Mouse (Mus musculus) layer of hippocampus, adult 9-11 months (tissue): ENCODE measurements around the gene Kmt2b.

Experiments
- DNase-seq: peaks from one replicate; pipeline ENCODE4 v3.0.0; 2022

Gene Kmt2b

GRCm38 (mm10) chr7:30533941-30534632 lies 54.4 kb downstream of the Kmt2b start:
- no peak for DNase-seq

GRCm38 (mm10) chr7:30532931-30533330 lies 55.6 kb downstream of the Kmt2b start:
- peak; percentile 57 for DNase-seq

GRCm38 (mm10) chr7:30531291-30531815 lies 57.2 kb downstream of the Kmt2b start:
- DNase-seq = peak; percentile 57

- DNase-seq = no peak
Observed at GRCm38 (mm10) chr7:30526981-30527380, 61.5 kb downstream of the Kmt2b start.

- DNase-seq = no peak
Observed at GRCm38 (mm10) chr7:30526399-30526798, 62.1 kb downstream of the Kmt2b start.

- DNase-seq = no peak
Observed at GRCm38 (mm10) chr7:30525954-30526353, 62.6 kb downstream of the Kmt2b start.

GRCm38 (mm10) chr7:30524487-30524886 lies 64.0 kb downstream of the Kmt2b start:
- no peak for DNase-seq

GRCm38 (mm10) chr7:30522871-30523270 lies 65.7 kb downstream of the Kmt2b start:
- DNase-seq = no peak

- no peak for DNase-seq
Observed at GRCm38 (mm10) chr7:30520856-30521255, 67.7 kb downstream of the Kmt2b start.

GRCm38 (mm10) chr7:30520396-30520795 lies 68.1 kb downstream of the Kmt2b start:
- no peak for DNase-seq
